Mouse (Mus musculus) spleen, adult 2 months (tissue): ENCODE measurements around the gene Foxr2. TPM values are rescaled to one million over a fixed set of nuclear protein-coding genes. Genes with fewer than 3 reads are reported as not detected.

Experiments
- DNase-seq, 2 experiments: peaks; one replicate each; pipeline versions ENCODE4 v3.0.0 to v3.0.0-alpha.2; 2012 to 2021; ENCODE audit warnings: low spot score in 2 of 2, low read depth in 1 of 2
- H3K27ac ChIP-seq: fragments of 200-500 bp; 2 replicates; pipeline ENCODE4 v1.5.1; 2012; ENCODE audit warnings: low read length, inconsistent platforms; ENCODE audit not compliant: insufficient read depth
- H3K27me3 ChIP-seq: fragments of 200-500 bp; 2 replicates; pipeline ENCODE4 v1.6.1; 2012; ENCODE audit warnings: mild to moderate bottlenecking, moderate library complexity, low read length, inconsistent platforms; ENCODE audit not compliant: control insufficient read depth, insufficient read depth
- H3K36me3 ChIP-seq: fragments of 200-500 bp; 2 replicates; pipeline ENCODE4 v1.6.1; 2012; ENCODE audit warnings: mild to moderate bottlenecking, low read length, inconsistent platforms; ENCODE audit not compliant: control insufficient read depth, insufficient read depth
- H3K4me1 ChIP-seq: fragments of 200-500 bp; 2 replicates; pipeline ENCODE4 v1.6.1; 2011; ENCODE audit warnings: inconsistent platforms; ENCODE audit not compliant: control insufficient read depth, insufficient read depth, insufficient read length
- H3K4me3 ChIP-seq: fragments of 200-500 bp; 2 replicates; pipeline ENCODE4 v1.5.1; 2011; ENCODE audit warnings: mild to moderate bottlenecking, inconsistent platforms; ENCODE audit not compliant: insufficient read depth, insufficient read length; ENCODE audit errors: extremely low read depth
- CTCF ChIP-seq: fragments of 200-500 bp; IDR thresholded peaks from 2 replicates; pipeline ENCODE4 v1.5.1; 2011; ENCODE audit warnings: mild to moderate bottlenecking, inconsistent platforms; ENCODE audit not compliant: insufficient read depth, insufficient read length, insufficient replicate concordance; ENCODE audit errors: extremely low read depth
- POLR2A ChIP-seq: fragments of 200-500 bp; IDR thresholded peaks from 2 replicates; pipeline ENCODE4 v1.6.1; 2011; ENCODE audit warnings: low read depth, low read length, inconsistent platforms
- WGBS: fragments of 180-500 bp; shearing (Covaris S2); methylation state at CpG from one replicate; pipeline ENCODE4 v1.1.7; 2018; 5-methylcytosine and 5-hydroxymethylcytosine counted together
- polyA plus RNA-seq: library from polyadenylated mRNA; depleted of rRNA; stranded (reverse); fragments of >200 nt; gene quantifications from 2 replicates; pipeline ENCODE4 v1.2.3, GENCODE M21; 2012; rRNA removed

Gene Foxr2
- polyA plus RNA-seq, 1 experiment, result not detected

GRCm38 (mm10) chrX:153182221-153182620 lies 63.6 kb downstream of the Foxr2 start:
- Histone ChIP-seq H3K27ac (no peak overlapping the region), H3K4me1 (no peaks in the 10 kb centered on the region), H3K4me3 (no peak overlapping the region), H3K36me3 (no peaks in the 10 kb centered on the region), H3K27me3 (no peaks in the 10 kb centered on the region)
- WGBS, result 91% methylated on average over 2 of the region's 2 CpGs
- no peak for DNase-seq
- TF ChIP-seq CTCF (no peak), POLR2A (no peak)

Other genes with a start within 250 kb of the Foxr2 start
- not detected in 2 replicates for gene Usp51, start 112.3 kb upstream of the Foxr2 start, polyA plus RNA-seq
- gene Mageh1, start 81.2 kb upstream of the Foxr2 start, polyA plus RNA-seq, result 1.6 and 1.7 TPM in 2 replicates
- 2.9 and 3.8 TPM in 2 replicates for gene Rragb, start 21.2 kb downstream of the Foxr2 start, polyA plus RNA-seq
- gene Klf8, start 118.7 kb downstream of the Foxr2 start, polyA plus RNA-seq, result 0.55 and 0.58 TPM in 2 replicates